In genomic region chr17:49779576-49779975, GRCm38 (mm10) we compare ENCODE assay signal across 8 mouse cellular contexts.
A peak's percentile ranks its signal among the peaks of the same experiment; 100 is the strongest.
DNase-seq lines count a peak whose midpoint lies in the region; ATAC-seq and TF ChIP-seq lines count a peak whose summit lies in the region.

No protein-coding gene starts in this region.

- H3K36me3 ChIP-seq in lung, embryonic 14.5 days (ENCODE audit: insufficient read depth), result no peaks in the 10 kb centered on the region
- no peaks in the 10 kb centered on the region for H3K36me3 ChIP-seq in lung, postnatal 0 days (ENCODE audit: insufficient read depth, low read length)
- no peaks in the 10 kb centered on the region for H3K36me3 ChIP-seq in forebrain, embryonic 11.5 days (ENCODE audit: control insufficient read depth, insufficient read depth, low read length)

- no peak overlapping the region for H3K4me2 ChIP-seq in lung, embryonic 14.5 days
- no peak overlapping the region for H3K4me2 ChIP-seq in lung, postnatal 0 days (replicated peaks; ENCODE audit: low read depth, low read length)
- no peak overlapping the region for H3K4me2 ChIP-seq in forebrain, embryonic 11.5 days (ENCODE audit: low read depth, low read length, severe bottlenecking)

- TF ChIP-seq EP300 in lung, postnatal 0 days (IDR thresholded peaks at IDR 0.05), result no peak

- H3K27ac ChIP-seq in lung, embryonic 14.5 days (ENCODE audit: low read depth), result no peak overlapping the region
- no peak overlapping the region for H3K27ac ChIP-seq in lung, postnatal 0 days (ENCODE audit: low read length)
- H3K27ac ChIP-seq in forebrain, embryonic 11.5 days (ENCODE audit: low read depth, low read length), result no peak overlapping the region

- 75% methylated on average over 3 of the region's 3 CpGs for WGBS in lung, embryonic 14.5 days
- 50% methylated on average over 3 of the region's 3 CpGs for WGBS in lung, postnatal 0 days
- 82% methylated on average over 3 of the region's 3 CpGs for WGBS in forebrain, embryonic 11.5 days

- no peaks in the 10 kb centered on the region for H3K9me3 ChIP-seq in lung, embryonic 14.5 days (ENCODE audit: low read depth, low read length)
- no peaks in the 10 kb centered on the region for H3K9me3 ChIP-seq in lung, postnatal 0 days (ENCODE audit: low read length)
- no peaks in the 10 kb centered on the region for H3K9me3 ChIP-seq in forebrain, embryonic 11.5 days (ENCODE audit: control insufficient read depth, low read length)

- DNase-seq in cerebellum, postnatal 14 days, result peak; percentile 30 to 33
- DNase-seq in cerebellum, adult 11-12 months, result no peak
- peak; percentile 28 for DNase-seq in lung, embryonic 14.5 days
- no peak for DNase-seq in lung, postnatal 0 days (ENCODE audit: low spot score)
- peak; percentile 32 for DNase-seq in skeletal muscle tissue, adult 2 months (ENCODE audit: low read depth, low spot score)
- no peak for DNase-seq in thymus, postnatal 25 days
- DNase-seq in forebrain, embryonic 11.5 days (ENCODE audit: low spot score), result no peak

- no peaks in the 10 kb centered on the region for H3K27me3 ChIP-seq in lung, embryonic 14.5 days (ENCODE audit: insufficient read depth, low read length)
- H3K27me3 ChIP-seq in lung, postnatal 0 days (replicated peaks; ENCODE audit: insufficient read depth, low read length), result no peaks in the 10 kb centered on the region
- no peaks in the 10 kb centered on the region for H3K27me3 ChIP-seq in forebrain, embryonic 11.5 days (ENCODE audit: control insufficient read depth, insufficient read depth, low read length)

- H3K4me3 ChIP-seq in lung, embryonic 14.5 days (ENCODE audit: low read depth, low read length), result no peak overlapping the region
- no peak overlapping the region for H3K4me3 ChIP-seq in lung, postnatal 0 days (ENCODE audit: low read depth, low read length)
- H3K4me3 ChIP-seq in forebrain, embryonic 11.5 days (ENCODE audit: low read depth, low read length), result no peak overlapping the region

- no peak for TF ChIP-seq CTCF in lung, embryonic 14.5 days (IDR thresholded peaks at IDR 0.05; ENCODE audit: low read depth)
- no peak for TF ChIP-seq CTCF in lung, postnatal 0 days (IDR thresholded peaks at IDR 0.05)

- no peak for ATAC-seq in lung, embryonic 14.5 days (ENCODE audit: insufficient read depth)
- ATAC-seq in lung, postnatal 0 days, result no peak
- ATAC-seq in granulocyte monocyte progenitor cell, adult 5-6 weeks (replicated peaks; ENCODE audit: poor library complexity, severe bottlenecking), result 0 out of 2 replicates have a peak, but pooled peaks have one; percentile 12
- ATAC-seq in forebrain, embryonic 11.5 days (replicated peaks; ENCODE audit: low FRiP score), result no peak

- H3K4me1 ChIP-seq in lung, embryonic 14.5 days (ENCODE audit: insufficient read depth), result no peaks in the 10 kb centered on the region
- H3K4me1 ChIP-seq in lung, postnatal 0 days (ENCODE audit: insufficient read depth, low read depth, low read length), result no peaks in the 10 kb centered on the region
- no peaks in the 10 kb centered on the region for H3K4me1 ChIP-seq in forebrain, embryonic 11.5 days (replicated peaks; ENCODE audit: control insufficient read depth, insufficient read depth, low read length)

- H3K9ac ChIP-seq in lung, embryonic 14.5 days, result no peak overlapping the region
- H3K9ac ChIP-seq in lung, postnatal 0 days (replicated peaks; ENCODE audit: low read depth), result no peak overlapping the region
- H3K9ac ChIP-seq in forebrain, embryonic 11.5 days (ENCODE audit: low read length), result no peak overlapping the region

Comparison
In these comparisons a context has a peak if more than half of its experiments do, and no peak if none do; other contexts are left out.
1. DNase-seq: peak in cerebellum, postnatal 14 days (2 of 2), lung, embryonic 14.5 days (single experiment) and skeletal muscle tissue, adult 2 months (single experiment); none in cerebellum, adult 11-12 months (single experiment), lung, postnatal 0 days (single experiment), thymus, postnatal 25 days (single experiment) and forebrain, embryonic 11.5 days (single experiment).